Mouse (Mus musculus): ENCODE measurements around the gene Lpp. TPM values are rescaled to one million over a fixed set of nuclear protein-coding genes. Genes with fewer than 3 reads are reported as not detected.

Gene Lpp
- polyA plus RNA-seq, 1 experiment from 2014 or later, result 23.3 TPM

- Histone ChIP-seq H3K4me1 (ENCODE audit: control insufficient read depth, insufficient read depth, low read length) (peaks cover 3% of the 10 kb centered on the region; the same call in 1 of the 2 replicates), H3K27me3 (ENCODE audit: control insufficient read depth, insufficient read depth, low read length) (no peaks in the 10 kb centered on the region), H3K27ac (replicated peaks; ENCODE audit: low read depth, low read length) (no peak overlapping the region), H3K9ac (replicated peaks; ENCODE audit: low read length) (no peak overlapping the region), H3K36me3 (replicated peaks; ENCODE audit: control insufficient read depth, insufficient read depth, low read depth, low read length) (no peaks in the 10 kb centered on the region), H3K4me3 (ENCODE audit: low read depth, low read length) (no peak overlapping the region), H3K9me3 (replicated peaks; ENCODE audit: control insufficient read depth, low read length) (no peaks in the 10 kb centered on the region), H3K4me2 (ENCODE audit: low read depth, low read length) (no peak overlapping the region)
- DNase-seq (ENCODE audit: low spot score) (no peak), ATAC-seq (replicated peaks; ENCODE audit: insufficient number of reproducible peaks, low FRiP score, low TSS enrichment, low read depth) (no peak)
- WGBS, result 59% methylated on average over 5 of the region's 5 CpGs
Observed at GRCm38 (mm10) chr16:24429691-24430090, 36.4 kb downstream of the Lpp start.

DNA sequence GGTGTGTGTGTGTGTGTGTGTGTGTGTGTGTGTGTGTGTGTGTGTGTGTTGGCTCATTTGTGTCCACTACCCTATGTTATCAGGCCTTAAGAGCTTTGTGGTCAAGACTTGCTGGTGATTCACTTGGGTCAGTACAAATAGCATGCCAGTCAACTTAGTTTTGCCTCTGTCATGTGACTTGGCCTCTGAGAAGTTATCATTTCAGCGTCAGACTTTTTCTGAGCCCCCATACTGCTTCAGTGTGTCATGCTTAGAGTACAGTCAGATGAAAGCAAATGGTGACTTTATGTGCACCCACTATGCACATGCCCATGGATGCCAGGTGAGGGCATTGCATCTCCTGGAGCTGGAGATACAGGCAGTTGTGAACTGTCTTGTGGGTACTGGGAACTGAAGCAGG, 38.5 kb downstream of the Lpp start:
- no peak overlapping the region for H3K4me3 ChIP-seq (ENCODE audit: low read depth, low read length)
- DNase-seq (ENCODE audit: low spot score) (no peak), ATAC-seq (replicated peaks; ENCODE audit: insufficient number of reproducible peaks, low FRiP score, low TSS enrichment, low read depth) (no peak)
- no peaks in the 10 kb centered on the region for H3K9me3 ChIP-seq (replicated peaks; ENCODE audit: control insufficient read depth, low read length)
- H3K27ac ChIP-seq (replicated peaks; ENCODE audit: low read depth, low read length), result no peak overlapping the region
- no peak overlapping the region for H3K9ac ChIP-seq (replicated peaks; ENCODE audit: low read length)
- no peak overlapping the region for H3K4me2 ChIP-seq (ENCODE audit: low read depth, low read length)
- no peaks in the 10 kb centered on the region for H3K36me3 ChIP-seq (replicated peaks; ENCODE audit: control insufficient read depth, insufficient read depth, low read depth, low read length)
- WGBS, result 79% methylated on average over 1 of the region's 1 CpGs
- H3K27me3 ChIP-seq (ENCODE audit: control insufficient read depth, insufficient read depth, low read length), result no peaks in the 10 kb centered on the region
- peaks cover 3% of the 10 kb centered on the region; the same call in 1 of the 2 replicates for H3K4me1 ChIP-seq (ENCODE audit: control insufficient read depth, insufficient read depth, low read length)

GRCm38 (mm10) chr16:24433563-24433962, 40.3 kb downstream of the Lpp start:
- no peak overlapping the region for H3K4me2 ChIP-seq (ENCODE audit: low read depth, low read length)
- H3K4me1 ChIP-seq (ENCODE audit: control insufficient read depth, insufficient read depth, low read length), result peaks cover 2% of the 10 kb centered on the region; the same call in 1 of the 2 replicates
- no peak overlapping the region for H3K9ac ChIP-seq (replicated peaks; ENCODE audit: low read length)
- H3K27me3 ChIP-seq (ENCODE audit: control insufficient read depth, insufficient read depth, low read length), result no peaks in the 10 kb centered on the region
- no peak; the same call in 1 of the 2 replicates for ATAC-seq (replicated peaks; ENCODE audit: insufficient number of reproducible peaks, low FRiP score, low TSS enrichment, low read depth)
- no peak overlapping the region for H3K4me3 ChIP-seq (ENCODE audit: low read depth, low read length)
- WGBS, result 52% methylated on average over 7 of the region's 7 CpGs
- H3K9me3 ChIP-seq (replicated peaks; ENCODE audit: control insufficient read depth, low read length), result no peaks in the 10 kb centered on the region
- no peak overlapping the region for H3K27ac ChIP-seq (replicated peaks; ENCODE audit: low read depth, low read length)
- DNase-seq (ENCODE audit: low spot score), result no peak
- H3K36me3 ChIP-seq (replicated peaks; ENCODE audit: control insufficient read depth, insufficient read depth, low read depth, low read length), result no peaks in the 10 kb centered on the region

GRCm38 (mm10) chr16:24434026-24434425, 40.7 kb downstream of the Lpp start:
- Histone ChIP-seq H3K9me3 (replicated peaks; ENCODE audit: control insufficient read depth, low read length) (no peaks in the 10 kb centered on the region), H3K4me3 (ENCODE audit: low read depth, low read length) (no peak overlapping the region), H3K4me1 (ENCODE audit: control insufficient read depth, insufficient read depth, low read length) (no peaks in the 10 kb centered on the region), H3K9ac (replicated peaks; ENCODE audit: low read length) (no peak overlapping the region), H3K27ac (replicated peaks; ENCODE audit: low read depth, low read length) (no peak overlapping the region), H3K27me3 (ENCODE audit: control insufficient read depth, insufficient read depth, low read length) (no peaks in the 10 kb centered on the region), H3K36me3 (replicated peaks; ENCODE audit: control insufficient read depth, insufficient read depth, low read depth, low read length) (no peaks in the 10 kb centered on the region), H3K4me2 (ENCODE audit: low read depth, low read length) (no peak overlapping the region)
- ATAC-seq (replicated peaks; ENCODE audit: insufficient number of reproducible peaks, low FRiP score, low TSS enrichment, low read depth) (no peak), DNase-seq (ENCODE audit: low spot score) (no peak)
- WGBS, result 46% methylated on average over 7 of the region's 7 CpGs

GRCm38 (mm10) chr16:24434531-24435114, 41.3 kb downstream of the Lpp start:
- Histone ChIP-seq H3K4me3 (ENCODE audit: low read depth, low read length) (no peak overlapping the region), H3K9me3 (replicated peaks; ENCODE audit: control insufficient read depth, low read length) (no peaks in the 10 kb centered on the region), H3K27me3 (ENCODE audit: control insufficient read depth, insufficient read depth, low read length) (no peaks in the 10 kb centered on the region), H3K4me1 (ENCODE audit: control insufficient read depth, insufficient read depth, low read length) (no peaks in the 10 kb centered on the region), H3K9ac (replicated peaks; ENCODE audit: low read length) (no peak overlapping the region), H3K4me2 (ENCODE audit: low read depth, low read length) (no peak overlapping the region), H3K36me3 (replicated peaks; ENCODE audit: control insufficient read depth, insufficient read depth, low read depth, low read length) (no peaks in the 10 kb centered on the region), H3K27ac (replicated peaks; ENCODE audit: low read depth, low read length) (no peak overlapping the region)
- 36% methylated on average over 7 of the region's 7 CpGs for WGBS
- ATAC-seq (replicated peaks; ENCODE audit: insufficient number of reproducible peaks, low FRiP score, low TSS enrichment, low read depth) (no peak), DNase-seq (ENCODE audit: low spot score) (no peak)

DNA sequence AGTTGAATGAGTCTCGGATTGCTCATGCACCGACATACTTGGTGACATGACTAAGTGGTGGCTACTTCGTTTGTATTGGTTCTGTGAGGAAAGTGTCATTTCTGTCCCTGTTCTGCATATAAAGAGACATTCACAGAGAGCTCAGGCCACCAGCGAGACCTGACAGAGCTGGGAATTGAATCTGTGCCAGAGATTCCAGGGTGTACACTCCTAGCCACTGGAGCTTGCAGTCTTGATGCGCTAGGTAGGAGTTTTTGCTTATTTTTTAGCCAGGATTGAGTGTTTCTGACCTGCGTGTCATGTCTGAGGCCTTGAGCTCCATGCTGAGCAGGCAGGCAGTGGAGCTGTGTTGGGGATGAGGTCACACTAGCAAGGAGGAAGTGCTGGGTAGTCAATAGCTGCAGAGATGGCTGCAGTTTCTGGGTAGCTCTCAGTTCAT, 41.8 kb downstream of the Lpp start:
- ATAC-seq (replicated peaks; ENCODE audit: insufficient number of reproducible peaks, low FRiP score, low TSS enrichment, low read depth), result no peak
- Histone ChIP-seq H3K27me3 (ENCODE audit: control insufficient read depth, insufficient read depth, low read length) (no peaks in the 10 kb centered on the region), H3K36me3 (replicated peaks; ENCODE audit: control insufficient read depth, insufficient read depth, low read depth, low read length) (no peaks in the 10 kb centered on the region), H3K27ac (replicated peaks; ENCODE audit: low read depth, low read length) (no peak overlapping the region), H3K4me2 (ENCODE audit: low read depth, low read length) (no peak overlapping the region), H3K9me3 (replicated peaks; ENCODE audit: control insufficient read depth, low read length) (no peaks in the 10 kb centered on the region), H3K9ac (replicated peaks; ENCODE audit: low read length) (no peak overlapping the region), H3K4me1 (ENCODE audit: control insufficient read depth, insufficient read depth, low read length) (no peaks in the 10 kb centered on the region), H3K4me3 (ENCODE audit: low read depth, low read length) (no peak overlapping the region)
- 75% methylated on average over 6 of the region's 6 CpGs for WGBS
- DNase-seq (ENCODE audit: low spot score), result no peak

GRCm38 (mm10) chr16:24438438-24438837, 45.1 kb downstream of the Lpp start:
- H3K27me3 ChIP-seq (ENCODE audit: control insufficient read depth, insufficient read depth, low read length), result no peaks in the 10 kb centered on the region
- no peak overlapping the region for H3K9ac ChIP-seq (replicated peaks; ENCODE audit: low read length)
- no peak for DNase-seq (ENCODE audit: low spot score)
- no peak overlapping the region for H3K4me3 ChIP-seq (ENCODE audit: low read depth, low read length)
- no peak overlapping the region for H3K4me2 ChIP-seq (ENCODE audit: low read depth, low read length)
- H3K9me3 ChIP-seq (replicated peaks; ENCODE audit: control insufficient read depth, low read length), result no peaks in the 10 kb centered on the region
- ATAC-seq (replicated peaks; ENCODE audit: insufficient number of reproducible peaks, low FRiP score, low TSS enrichment, low read depth), result no peak
- no peaks in the 10 kb centered on the region for H3K36me3 ChIP-seq (replicated peaks; ENCODE audit: control insufficient read depth, insufficient read depth, low read depth, low read length)
- 84% methylated on average over 4 of the region's 4 CpGs for WGBS
- no peak overlapping the region for H3K27ac ChIP-seq (replicated peaks; ENCODE audit: low read depth, low read length)
- no peaks in the 10 kb centered on the region for H3K4me1 ChIP-seq (ENCODE audit: control insufficient read depth, insufficient read depth, low read length)

DNA sequence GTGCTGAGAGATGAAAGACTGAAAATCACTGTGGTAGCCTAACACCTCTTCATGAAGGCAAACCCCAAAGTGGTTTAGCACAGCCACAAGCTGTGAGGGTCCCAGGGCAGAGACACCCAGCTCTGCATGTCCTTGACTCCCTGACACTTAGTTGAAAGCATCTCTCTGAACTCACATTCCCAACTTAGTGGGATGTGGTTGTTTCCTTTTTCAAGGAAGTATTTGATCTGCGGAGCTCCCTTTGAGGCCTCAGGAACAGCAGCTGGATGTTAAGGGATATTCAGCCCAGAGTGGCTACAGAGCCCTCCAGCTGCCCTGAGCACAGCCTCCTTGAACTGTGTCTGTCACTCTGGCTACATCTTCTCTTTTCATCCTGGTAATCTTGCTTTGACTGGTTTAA, 48.0 kb downstream of the Lpp start:
- 33% methylated on average over 1 of the region's 1 CpGs for WGBS
- H3K27me3 ChIP-seq (ENCODE audit: control insufficient read depth, insufficient read depth, low read length), result no peaks in the 10 kb centered on the region
- ATAC-seq (replicated peaks; ENCODE audit: insufficient number of reproducible peaks, low FRiP score, low TSS enrichment, low read depth) (no peak), DNase-seq (ENCODE audit: low spot score) (no peak)
- H3K4me3 ChIP-seq (ENCODE audit: low read depth, low read length), result no peak overlapping the region
- no peak overlapping the region for H3K9ac ChIP-seq (replicated peaks; ENCODE audit: low read length)
- H3K4me2 ChIP-seq (ENCODE audit: low read depth, low read length), result no peak overlapping the region
- H3K36me3 ChIP-seq (replicated peaks; ENCODE audit: control insufficient read depth, insufficient read depth, low read depth, low read length), result no peaks in the 10 kb centered on the region
- H3K27ac ChIP-seq (replicated peaks; ENCODE audit: low read depth, low read length), result no peak overlapping the region
- H3K9me3 ChIP-seq (replicated peaks; ENCODE audit: control insufficient read depth, low read length), result no peaks in the 10 kb centered on the region
- H3K4me1 ChIP-seq (ENCODE audit: control insufficient read depth, insufficient read depth, low read length), result no peaks in the 10 kb centered on the region
